Mouse (Mus musculus): Measurements from ENCODE around the gene Ebf1.

The Ebf1 gene

DNA sequence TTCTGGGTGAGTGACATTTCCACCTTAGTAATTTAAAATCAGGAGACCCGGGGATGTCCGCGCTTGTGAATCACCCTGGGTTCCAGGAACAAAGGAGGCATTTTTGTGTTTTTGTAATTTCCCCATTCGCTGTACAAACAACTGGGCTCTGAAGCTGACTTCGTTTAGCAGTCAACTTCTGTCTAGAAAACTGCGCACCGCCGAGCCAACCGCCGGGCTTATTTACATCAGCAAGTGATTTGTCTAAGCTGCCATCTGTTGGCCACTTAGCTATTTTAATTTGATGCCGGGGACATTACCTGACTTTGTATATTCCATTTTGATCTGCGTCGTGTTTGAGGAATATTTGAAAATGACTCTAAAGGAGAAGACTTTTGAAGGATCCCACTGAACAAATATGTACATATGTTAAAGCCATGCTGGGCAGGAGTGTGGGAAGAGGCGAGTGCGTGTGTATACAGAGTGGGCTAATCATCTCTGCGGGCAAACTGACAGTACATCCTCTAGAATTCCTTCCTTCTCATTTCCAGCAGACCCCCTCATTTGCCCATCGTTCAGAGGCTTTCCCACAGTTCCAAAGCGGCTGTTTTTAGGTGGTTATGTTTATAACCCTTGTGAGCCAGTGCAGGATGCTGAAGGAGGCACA is 216.4 kb downstream of the Ebf1 start:
- peak; percentile 18 for DNase-seq (ENCODE audit: low read depth, low spot score)

DNA sequence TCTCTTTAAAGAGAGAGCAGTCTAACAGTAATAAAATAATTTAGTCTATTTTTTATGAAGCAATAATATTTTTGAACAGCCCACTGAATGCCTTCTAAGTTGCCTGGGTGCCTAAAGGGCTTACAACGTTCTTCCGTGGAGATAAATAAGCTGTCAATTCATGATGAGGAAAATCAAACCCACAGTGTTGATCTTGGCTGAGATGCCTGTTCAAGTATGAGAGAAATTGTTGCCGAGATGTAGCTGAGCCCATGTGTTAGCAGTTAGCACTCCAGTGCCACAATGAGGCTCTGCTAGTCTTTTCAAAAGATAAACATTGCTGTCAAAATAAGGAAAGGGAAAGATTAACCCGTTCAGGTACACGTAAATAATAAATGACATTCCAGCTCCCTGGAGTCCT is 218.0 kb downstream of the Ebf1 start:
- DNase-seq (ENCODE audit: low read depth, low spot score): no peak

DNA sequence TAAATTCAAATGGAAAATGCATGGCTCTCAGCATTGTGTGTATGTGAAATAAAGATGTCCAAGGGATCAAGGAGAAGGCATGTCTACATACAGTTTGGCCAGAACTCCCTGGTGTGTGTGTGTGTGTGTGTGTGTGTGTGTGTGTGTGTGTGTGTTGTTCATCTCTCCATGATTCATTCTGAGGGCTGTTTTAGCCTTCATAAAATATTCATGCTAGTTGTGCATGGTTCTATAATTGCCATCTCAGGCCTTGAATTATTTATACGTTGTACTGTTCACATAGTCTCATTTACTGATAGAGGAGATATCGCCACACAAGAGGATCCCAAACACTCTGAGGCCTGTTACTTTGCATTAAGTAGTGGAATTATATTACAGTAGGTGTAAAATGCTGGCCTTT is 220.5 kb downstream of the Ebf1 start:
- DNase-seq (ENCODE audit: low read depth, low spot score): no peak

DNA sequence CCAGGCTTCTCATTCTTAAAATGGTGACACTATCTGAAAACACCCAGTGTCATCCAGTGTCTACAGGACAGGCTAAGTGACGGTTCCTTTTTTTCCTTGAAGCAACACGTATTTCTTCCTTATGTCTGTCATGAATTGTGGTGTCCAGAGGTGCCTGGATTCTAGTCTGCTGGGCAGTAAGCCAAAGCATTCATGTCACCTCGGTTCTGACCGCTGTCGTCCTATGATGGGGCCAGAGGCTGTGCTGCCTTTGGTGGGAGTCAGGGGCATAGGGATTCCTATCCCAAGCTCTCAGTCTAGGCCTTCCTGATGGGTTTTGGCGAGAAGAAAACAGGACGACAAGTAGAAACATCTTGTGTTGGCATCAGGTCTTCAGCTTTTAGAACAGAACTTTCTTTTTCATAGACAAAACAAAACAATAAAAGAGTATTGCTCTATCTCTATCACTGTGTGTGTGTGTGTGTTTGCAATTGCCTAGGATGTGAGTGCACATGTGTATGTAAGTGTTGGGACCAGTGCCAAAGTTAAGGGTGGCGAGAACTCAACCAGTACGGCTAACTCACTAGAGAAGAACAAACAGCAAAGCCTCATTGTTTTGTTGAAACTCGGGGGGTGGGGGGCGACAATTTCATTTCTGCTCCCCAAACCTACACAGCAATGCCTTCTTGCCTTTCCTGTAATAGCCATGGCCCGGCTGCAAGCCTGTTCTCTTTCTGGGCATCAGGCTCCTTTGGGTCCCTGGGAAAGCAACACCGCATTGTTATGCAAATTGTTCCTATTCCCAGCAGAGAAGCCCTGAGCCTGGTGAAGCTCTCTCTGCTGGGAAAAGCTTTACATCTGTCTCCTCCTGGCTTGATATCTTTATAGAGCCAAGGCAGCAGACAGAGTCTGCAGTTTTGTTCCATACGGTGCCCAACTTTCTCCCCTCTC is 224.3 kb downstream of the Ebf1 start:
- DNase-seq (ENCODE audit: low read depth, low spot score): peak; percentile 78

DNA sequence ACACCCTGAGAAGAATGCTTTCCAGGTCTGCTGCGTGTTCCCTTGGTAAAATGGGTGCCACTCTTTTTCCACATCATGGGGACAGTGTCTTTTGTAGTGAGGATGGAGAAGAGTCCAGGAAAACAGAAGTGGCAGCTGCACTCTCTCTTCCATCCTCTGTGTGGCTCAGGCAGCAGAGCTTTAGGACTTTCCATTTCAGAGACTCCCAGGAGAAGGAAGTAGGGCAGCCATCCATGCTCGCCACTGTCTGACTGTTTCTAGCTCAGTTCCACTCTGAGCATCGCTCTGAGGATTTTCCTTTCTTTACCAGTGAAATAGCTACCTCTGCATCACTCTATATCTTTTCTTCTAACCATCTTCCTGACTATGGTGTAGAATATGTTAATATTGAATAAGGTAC is 234.8 kb downstream of the Ebf1 start:
- no peak for DNase-seq (ENCODE audit: low read depth, low spot score)

DNA sequence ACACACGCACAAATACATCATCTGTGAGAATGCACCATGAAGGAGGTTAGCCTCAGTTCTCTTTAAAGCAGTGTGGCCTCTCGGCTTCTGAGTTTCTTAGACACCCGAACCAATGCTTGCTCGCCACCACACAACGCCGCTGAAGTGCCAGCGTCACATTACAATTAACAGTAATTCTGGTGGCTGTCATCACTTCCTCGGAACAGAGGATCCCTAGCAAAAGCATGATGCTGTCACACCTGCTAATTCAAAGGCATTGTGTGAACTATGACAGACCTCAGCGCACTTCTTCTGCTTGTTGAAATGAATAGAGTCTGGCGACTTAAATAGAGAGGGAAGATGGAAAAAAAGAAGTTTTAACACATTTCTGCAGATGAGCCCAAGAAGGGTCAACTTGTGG is 235.8 kb downstream of the Ebf1 start:
- DNase-seq (ENCODE audit: low read depth, low spot score): no peak

DNA sequence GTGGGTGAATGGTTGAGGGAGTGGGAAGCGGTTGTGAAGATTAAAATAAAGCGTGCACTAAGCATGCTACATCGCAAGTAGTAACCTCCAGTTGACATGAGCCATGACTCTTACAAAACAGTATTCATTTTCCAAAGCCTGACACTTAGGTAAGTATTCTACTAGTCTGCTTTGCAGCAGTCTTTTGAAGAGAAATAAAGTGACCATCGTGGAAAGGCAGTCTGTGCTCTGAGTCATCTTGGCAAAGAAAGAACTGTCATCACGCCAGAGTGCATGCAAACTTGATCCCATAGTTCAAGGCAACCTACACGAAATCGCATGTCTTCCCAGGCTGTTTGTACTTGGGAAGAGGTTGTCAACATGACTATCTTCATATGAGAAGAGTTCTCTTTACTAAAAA is 237.4 kb downstream of the Ebf1 start:
- no peak for DNase-seq (ENCODE audit: low read depth, low spot score)

DNA sequence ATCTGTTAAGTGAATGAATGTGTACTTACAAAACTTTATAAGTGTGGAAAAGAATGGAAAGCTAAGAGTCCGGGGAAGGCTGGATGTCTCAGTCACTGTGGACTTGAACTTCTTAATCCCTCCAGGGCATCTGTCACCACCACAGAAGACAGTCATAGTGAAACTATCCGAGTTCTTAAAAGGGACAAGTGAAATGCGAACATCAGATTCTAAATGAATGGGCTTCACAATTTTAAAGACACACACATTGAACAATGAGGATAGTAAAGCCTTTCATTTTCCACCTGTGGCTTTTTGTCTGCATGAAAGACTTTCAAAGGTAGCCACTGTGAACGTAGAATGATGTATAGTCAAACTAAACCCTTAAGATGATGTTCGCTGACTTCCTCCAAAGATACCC is 244.0 kb downstream of the Ebf1 start:
- DNase-seq (ENCODE audit: low read depth, low spot score): no peak

DNA sequence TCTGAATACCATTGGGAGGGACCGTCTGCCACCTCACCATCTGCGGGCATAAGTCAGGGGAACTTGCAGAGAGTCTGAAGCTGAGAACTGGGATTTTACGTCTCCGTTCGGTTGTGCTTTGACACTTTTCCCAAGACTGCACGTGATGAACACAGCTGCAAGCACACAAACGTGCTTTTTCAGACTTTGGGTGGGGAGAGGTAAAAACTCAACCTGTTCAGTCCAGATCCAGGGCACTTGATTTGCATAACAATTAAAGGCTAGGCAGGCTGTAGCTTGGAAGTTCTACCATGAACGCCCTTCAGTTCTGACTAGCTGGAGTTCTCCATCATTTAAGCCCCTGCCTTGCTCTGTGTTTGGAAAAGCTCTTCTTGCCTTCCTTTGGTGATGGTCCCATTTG is 246.8 kb downstream of the Ebf1 start:
- peak; percentile 96 for DNase-seq (ENCODE audit: low read depth, low spot score)

DNA sequence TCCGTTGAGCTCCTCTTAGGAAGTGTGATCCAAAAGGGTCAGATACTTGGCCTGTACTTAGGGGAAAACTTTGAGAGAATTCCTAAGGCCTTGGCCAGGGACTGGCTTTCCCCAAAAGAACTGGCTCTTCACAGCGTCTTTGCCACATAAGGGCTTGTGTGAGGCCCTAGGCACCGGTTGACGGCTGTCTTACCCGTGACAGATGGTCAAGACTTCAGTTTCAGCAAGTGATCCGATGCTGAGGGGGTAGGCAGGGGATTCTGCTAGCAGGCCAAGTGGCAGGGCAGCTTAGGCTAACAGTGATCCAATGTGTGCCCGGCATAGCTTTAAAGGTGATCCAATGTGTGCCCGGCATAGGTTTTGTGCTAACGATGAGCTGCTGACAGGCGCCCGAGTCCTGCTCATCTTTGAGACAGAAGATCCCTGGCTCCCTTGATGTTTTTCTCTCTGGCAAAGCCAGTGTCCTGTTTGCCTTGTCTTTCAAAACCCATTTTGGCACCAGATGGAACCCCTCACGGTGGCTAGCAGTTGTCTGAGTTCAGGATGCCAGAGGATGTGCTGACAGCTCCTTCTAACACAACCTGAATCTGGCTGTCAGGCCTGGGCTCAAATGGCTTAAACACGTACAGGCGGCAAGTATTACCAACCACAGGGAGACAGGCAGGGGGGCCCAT is 249.5 kb downstream of the Ebf1 start:
- DNase-seq (ENCODE audit: low read depth, low spot score): no peak

DNA sequence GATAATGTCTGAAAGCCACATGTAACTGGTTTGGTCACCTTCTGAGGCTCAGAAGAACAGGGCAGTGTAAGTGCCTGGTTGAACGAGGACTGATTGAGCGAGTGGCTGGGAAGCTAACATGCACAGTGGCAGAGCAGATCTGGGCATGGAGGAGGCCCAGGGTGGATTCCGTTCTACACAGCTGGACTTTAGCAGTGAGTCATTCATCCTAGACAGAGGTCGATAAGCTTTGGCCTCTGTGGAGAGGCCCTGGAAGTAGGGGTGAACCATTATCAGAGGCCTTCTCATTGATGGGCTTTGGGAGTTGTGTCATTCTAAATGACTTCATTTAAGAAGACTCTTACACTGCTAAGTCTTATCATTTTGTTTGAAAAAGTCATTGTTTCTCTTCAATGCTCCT is 250.3 kb downstream of the Ebf1 start:
- DNase-seq (ENCODE audit: low read depth, low spot score): no peak

DNA sequence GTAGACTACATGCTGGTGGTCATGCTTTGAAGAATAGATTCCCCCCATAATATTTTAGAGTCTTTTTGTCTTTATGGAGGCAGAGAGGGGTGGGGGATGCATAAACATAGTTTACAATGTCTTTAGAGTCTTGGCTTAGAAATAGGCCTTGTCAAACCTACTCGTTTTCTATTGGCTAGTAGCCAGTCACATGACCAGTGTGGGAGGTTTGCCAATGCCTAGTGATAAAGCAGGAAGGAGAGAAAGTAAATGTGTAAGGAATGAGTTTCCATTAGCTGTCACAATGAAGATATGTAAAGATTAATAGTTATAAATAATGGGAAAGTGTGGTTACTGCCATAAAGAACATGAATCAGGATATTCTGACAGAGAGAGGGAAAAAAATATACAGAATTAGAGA is 256.8 kb downstream of the Ebf1 start:
- DNase-seq (ENCODE audit: low read depth, low spot score): no peak

DNA sequence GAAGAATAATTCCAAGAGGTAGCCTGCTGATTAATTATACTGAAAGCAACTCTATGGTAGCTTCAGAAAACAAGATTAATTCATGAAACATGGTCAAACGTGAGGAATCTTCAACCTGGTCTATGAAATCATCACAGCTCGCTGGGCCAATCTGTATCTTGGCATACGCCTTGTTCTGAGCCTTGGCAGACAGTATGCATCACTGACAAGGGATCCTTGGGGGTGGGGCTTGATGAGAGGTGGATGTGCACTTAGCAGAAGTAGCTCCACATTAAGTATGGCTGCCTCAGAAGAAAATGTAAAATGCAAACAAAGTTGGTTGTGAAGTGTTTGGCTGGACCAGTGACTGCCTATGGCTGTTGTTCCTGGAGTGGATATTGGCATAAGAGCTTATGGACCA is 258.1 kb downstream of the Ebf1 start:
- no peak for DNase-seq (ENCODE audit: low read depth, low spot score)

DNA sequence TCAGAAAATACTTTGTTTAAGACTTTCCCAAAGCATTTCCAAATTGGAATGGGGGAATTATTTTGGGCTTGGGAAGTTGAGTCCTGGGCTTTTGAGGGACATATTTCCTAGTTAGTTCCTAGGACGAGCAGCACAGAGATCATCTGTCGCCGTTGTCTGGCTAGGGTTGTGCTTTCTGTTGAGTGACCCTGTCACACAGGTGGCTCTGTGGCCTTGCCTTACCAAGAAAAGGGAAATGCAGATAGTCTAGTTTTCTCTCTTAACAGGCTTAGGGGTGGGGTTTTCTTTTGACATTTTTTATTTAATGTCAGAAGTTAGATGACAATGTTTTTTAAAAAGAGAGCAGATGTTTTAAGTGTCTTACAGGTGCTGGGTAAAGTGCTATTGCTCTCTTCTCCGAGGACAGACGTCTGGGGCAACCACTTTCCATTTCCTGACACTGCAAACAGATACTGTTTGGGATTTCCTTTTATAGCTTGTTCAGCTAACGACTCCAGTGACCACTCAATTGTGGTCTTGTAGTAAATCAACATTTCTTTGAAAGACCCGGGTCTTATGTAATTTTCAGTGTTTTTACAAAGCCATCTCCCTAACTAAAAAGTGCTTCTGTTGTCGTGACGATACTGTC is 264.1 kb downstream of the Ebf1 start:
- no peak for DNase-seq (ENCODE audit: low read depth, low spot score)

DNA sequence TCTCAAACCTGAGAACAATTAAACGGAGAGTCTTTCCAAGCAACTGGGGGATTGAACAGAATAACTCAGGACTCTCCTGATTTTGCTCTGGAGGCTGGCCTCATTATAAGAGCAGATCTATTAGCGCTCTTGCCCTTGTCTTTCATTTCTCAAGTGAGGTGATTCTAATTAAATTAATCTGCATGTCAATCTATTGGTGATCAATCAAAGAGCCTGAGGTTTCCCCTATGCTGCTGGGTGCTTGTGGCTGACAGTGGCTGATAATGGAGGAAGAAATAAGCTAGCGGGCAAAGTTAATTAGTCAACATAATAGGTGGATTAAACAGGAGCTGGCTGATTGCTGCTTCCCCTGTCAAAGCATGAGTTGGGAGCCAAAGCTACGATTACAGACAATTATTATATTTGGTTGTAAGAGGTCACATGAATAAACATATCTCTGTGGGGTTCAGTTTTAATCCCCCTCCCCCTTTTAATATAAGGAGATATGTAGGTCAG is 265.4 kb downstream of the Ebf1 start:
- DNase-seq (ENCODE audit: low read depth, low spot score): no peak

DNA sequence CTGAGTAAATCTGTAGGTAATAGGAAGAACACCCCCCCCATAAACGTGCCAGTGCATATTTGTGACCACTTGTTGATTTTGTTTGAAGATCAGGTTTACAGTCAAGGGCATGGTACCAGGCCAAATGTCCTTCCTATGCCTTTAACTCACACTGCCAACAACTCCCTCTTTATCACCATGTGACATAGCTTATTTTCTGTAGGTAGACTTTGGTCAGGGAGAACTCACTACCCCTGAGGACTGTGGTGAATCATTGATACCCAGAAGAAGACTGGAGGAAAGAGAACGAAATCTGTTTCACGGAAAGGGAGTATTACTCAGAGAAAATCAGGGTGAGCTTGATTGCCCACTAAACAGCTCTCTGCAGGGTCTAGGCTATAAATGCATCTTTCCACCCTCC is 267.2 kb downstream of the Ebf1 start:
- DNase-seq (ENCODE audit: low read depth, low spot score): no peak

DNA sequence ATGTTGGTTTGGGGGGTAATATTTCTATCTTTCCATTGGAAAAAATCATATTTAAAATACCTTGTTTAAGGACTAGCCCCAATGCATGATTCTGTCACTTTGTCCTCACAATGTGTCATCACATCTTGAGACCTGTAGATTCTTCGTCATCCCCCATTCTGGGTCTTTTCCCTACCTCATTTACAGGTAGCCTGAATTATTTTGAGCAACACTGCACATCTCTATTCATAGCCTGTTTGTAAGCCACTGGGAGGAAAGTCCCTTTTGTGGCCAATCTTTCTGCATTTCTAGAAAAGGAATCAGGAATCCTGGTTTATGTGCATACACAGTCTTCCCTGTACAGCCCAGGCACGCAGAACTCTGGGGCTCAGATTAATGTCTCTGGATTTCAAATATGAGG is 269.8 kb downstream of the Ebf1 start:
- DNase-seq (ENCODE audit: low read depth, low spot score): no peak

DNA sequence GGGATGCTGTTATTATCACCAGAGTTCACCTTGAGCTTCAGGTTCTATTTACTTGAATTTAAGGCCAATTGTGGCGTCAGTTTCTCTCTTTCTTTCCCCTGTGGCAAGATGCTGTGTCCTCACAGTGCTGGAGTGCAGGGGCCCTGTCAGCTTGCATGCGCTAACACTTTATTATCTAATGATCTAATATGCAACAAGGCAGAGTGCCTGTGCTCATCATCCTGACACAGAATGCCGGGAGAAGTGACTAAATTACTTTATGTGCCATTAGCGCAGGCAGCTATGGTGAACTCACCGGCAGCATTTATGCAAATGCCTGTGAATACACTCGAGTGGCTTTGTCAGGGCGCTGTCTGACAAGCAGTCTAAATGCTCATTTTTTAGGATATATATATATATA is 270.6 kb downstream of the Ebf1 start:
- DNase-seq (ENCODE audit: low read depth, low spot score): no peak

DNA sequence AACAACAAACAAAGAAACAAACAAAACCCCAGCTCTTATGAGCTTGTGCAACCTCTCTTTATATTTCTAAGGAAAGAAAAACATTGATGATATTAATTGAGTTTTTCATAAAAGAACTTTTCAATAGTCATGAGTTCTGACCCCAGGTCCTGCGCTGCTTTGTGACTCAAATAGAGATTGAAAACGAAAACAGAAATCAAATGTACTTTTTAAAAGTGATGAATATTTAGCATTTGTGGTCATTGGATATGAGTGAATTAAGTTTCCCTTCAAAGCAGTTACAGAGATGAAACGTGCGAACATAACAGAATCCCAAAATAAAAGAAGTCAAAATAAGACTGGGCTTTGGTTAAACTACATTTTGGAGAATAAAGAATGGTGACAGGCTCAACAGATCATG is 271.3 kb downstream of the Ebf1 start:
- no peak for DNase-seq (ENCODE audit: low read depth, low spot score)

DNA sequence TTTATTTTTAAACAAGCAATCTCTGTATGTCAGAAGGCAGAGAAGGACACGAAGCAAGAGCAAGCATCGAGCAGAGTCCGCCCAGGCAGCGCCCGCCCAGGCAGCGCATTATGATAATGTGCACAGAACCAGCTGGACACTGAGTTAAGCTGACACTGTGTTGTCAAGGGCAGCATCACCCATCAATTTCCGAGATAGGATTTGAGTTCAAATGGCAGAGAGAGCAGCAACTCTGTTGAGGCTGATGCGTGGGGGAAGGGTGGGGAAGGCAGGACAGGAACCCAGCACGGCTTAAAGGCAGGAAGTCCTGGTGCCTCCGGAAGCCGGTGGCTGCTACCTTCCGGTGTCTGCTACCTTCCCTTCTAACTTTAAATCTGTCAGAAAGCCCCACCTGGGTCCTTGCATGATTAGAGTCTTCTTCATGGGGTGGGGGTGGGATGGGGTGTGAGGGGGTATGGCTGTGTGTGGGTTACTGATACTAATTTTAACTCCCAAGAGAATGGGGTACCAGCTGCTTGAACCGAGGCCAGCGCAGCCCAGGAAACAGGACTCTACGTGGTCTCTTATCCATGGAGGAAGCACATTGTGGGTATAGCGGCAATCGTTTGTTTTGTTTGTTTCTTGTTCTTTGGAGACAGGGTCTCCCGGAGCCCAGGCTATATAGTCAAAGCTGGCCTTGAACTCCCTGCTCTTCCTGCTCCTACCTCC is 275.9 kb downstream of the Ebf1 start:
- DNase-seq (ENCODE audit: low read depth, low spot score): peak; percentile 64

DNA sequence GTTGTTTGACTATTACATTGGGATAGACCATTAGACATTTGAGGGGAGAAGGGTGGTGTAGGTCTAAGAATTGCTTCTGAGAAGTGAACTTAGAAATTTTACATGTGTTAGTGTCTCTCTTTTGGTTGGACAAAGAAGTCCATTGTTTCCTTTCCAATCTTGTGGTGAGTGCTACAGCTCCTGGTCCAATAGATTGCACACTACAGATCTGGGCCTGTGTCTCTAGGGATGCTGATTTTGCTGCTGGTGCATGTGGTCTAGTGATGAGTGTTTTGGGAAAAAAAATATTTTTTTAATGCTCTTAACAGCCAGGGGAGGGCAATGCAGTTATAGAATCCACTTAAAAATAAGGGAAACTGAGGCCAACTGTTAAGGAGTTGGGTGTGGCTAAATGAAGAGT is 276.9 kb downstream of the Ebf1 start:
- no peak for DNase-seq (ENCODE audit: low read depth, low spot score)
